Mouse (Mus musculus) MEL (cell line): Measurements from ENCODE around the gene Tldc1. TPM values are rescaled to one million over a fixed set of nuclear protein-coding genes. Genes with fewer than 3 reads are reported as not detected.

Source experiments
- DNase-seq: peaks from one replicate; pipeline ENCODE4 v3.0.0; 2011; ENCODE audit warnings: low read depth, low spot score
- H3K27ac ChIP-seq: 2 replicates; pipeline ENCODE4 v1.5.1; 2012; ENCODE audit warnings: low read depth, mild to moderate bottlenecking, control low read depth, low read length, moderate library complexity; ENCODE audit not compliant: control insufficient read depth
- H3K27me3 ChIP-seq, 2 experiments: fragments of 150-350 bp in 1 of 2; sonication (generic) in 1 of 2; 2 replicates each; pipeline ENCODE4 v1.6.1; 2012; ENCODE audit warnings: low read length in 2 of 2, mild to moderate bottlenecking in 2 of 2, improper control_type of control experiment in 1 of 2, moderate library complexity in 1 of 2; ENCODE audit not compliant: insufficient read depth in 2 of 2, control insufficient read depth in 1 of 2
- H3K36me3 ChIP-seq, 2 experiments: 2 replicates each; pipeline ENCODE4 v1.6.1; 2012 to 2014; ENCODE audit warnings: low read length in 2 of 2, improper control_type of control experiment in 1 of 2, inconsistent platforms in 1 of 2, mild to moderate bottlenecking in 1 of 2; ENCODE audit not compliant: insufficient read depth in 2 of 2, control insufficient read depth in 1 of 2
- H3K4me1 ChIP-seq, 2 experiments: fragments of 150-350 bp in 1 of 2; sonication (generic) in 1 of 2; 2 replicates each; pipeline ENCODE4 v1.6.1; 2012; ENCODE audit warnings: low read length in 2 of 2, improper control_type of control experiment in 1 of 2, mild to moderate bottlenecking in 1 of 2; ENCODE audit not compliant: insufficient read depth in 2 of 2, control insufficient read depth in 1 of 2
- H3K4me3 ChIP-seq, 2 experiments: fragments of 150-350 bp in 1 of 2; sonication (generic) in 1 of 2; 2 replicates each; pipeline ENCODE4 v1.5.1; 2012; ENCODE audit warnings: low read depth in 2 of 2, low read length in 2 of 2, mild to moderate bottlenecking in 2 of 2, moderate library complexity in 2 of 2, control low read depth in 1 of 2, improper control_type of control experiment in 1 of 2; ENCODE audit not compliant: control insufficient read depth in 1 of 2, insufficient read depth in 1 of 2
- H3K79me2 ChIP-seq: 2 replicates; pipeline ENCODE4 v1.6.1; 2012; ENCODE audit warnings: mild to moderate bottlenecking, low read length, moderate library complexity; ENCODE audit not compliant: control insufficient read depth, poor library complexity, insufficient read depth
- H3K9ac ChIP-seq: 2 replicates; pipeline ENCODE4 v1.6.1; 2012; ENCODE audit warnings: low read depth, mild to moderate bottlenecking, control low read depth, low read length, moderate library complexity; ENCODE audit not compliant: control insufficient read depth, poor library complexity, severe bottlenecking
- H3K9me3 ChIP-seq: fragments of 150-350 bp; sonication (generic); replicated peaks from 2 replicates; pipeline ENCODE4 v1.6.1; 2012; ENCODE audit warnings: mild to moderate bottlenecking, low read length, improper control_type of control experiment, moderate library complexity; ENCODE audit not compliant: insufficient read depth
- CHD1 ChIP-seq: IDR thresholded peaks from 2 replicates; pipeline ENCODE4 v1.6.1; 2012; ENCODE audit warnings: low read depth, mild to moderate bottlenecking, inconsistent platforms, low read length, improper control_type of control experiment
- CTCF ChIP-seq, 3 experiments: IDR thresholded peaks in 2 of 3; conservative IDR thresholded peaks in 1 of 3; 2 replicates each; pipeline ENCODE4 v1.5.1; 2011 to 2012; ENCODE audit warnings: low read length in 3 of 3, low read depth in 2 of 3, mild to moderate bottlenecking in 2 of 3, improper control_type of control experiment in 1 of 3, inconsistent platforms in 1 of 3, mixed read lengths in 1 of 3, moderate library complexity in 1 of 3; ENCODE audit not compliant: control insufficient read depth in 1 of 3, insufficient read depth in 1 of 3, poor library complexity in 1 of 3, severe bottlenecking in 1 of 3
- EP300 ChIP-seq, 2 experiments: IDR thresholded peaks; 2 replicates each; pipeline ENCODE4 v1.6.1; 2011; ENCODE audit warnings: improper control_type of control experiment in 2 of 2, low read length in 2 of 2, low read depth in 1 of 2, mild to moderate bottlenecking in 1 of 2
- ETS1 ChIP-seq: IDR thresholded peaks from 2 replicates; pipeline ENCODE4 v1.6.1; 2012; ENCODE audit warnings: low read depth, mild to moderate bottlenecking, inconsistent platforms, low read length, improper control_type of control experiment, moderate library complexity
- GATA1 ChIP-seq: IDR thresholded peaks from 2 replicates; pipeline ENCODE4 v1.6.1; 2011; ENCODE audit warnings: low read depth, low read length, improper control_type of control experiment
- HCFC1 ChIP-seq: IDR thresholded peaks from 2 replicates; pipeline ENCODE4 v1.6.1; 2012; ENCODE audit warnings: low read depth, mild to moderate bottlenecking, inconsistent platforms, low read length, improper control_type of control experiment, moderate library complexity
- JUND ChIP-seq: IDR thresholded peaks from 2 replicates; pipeline ENCODE4 v1.6.1; 2011; ENCODE audit warnings: low read depth, mild to moderate bottlenecking, improper control_type of control experiment, low read length
- MAFK ChIP-seq: IDR thresholded peaks from 2 replicates; pipeline ENCODE4 v1.6.1; 2011; ENCODE audit warnings: low read depth, mild to moderate bottlenecking, low read length, improper control_type of control experiment, borderline replicate concordance
- MAX ChIP-seq: IDR thresholded peaks from 2 replicates; pipeline ENCODE4 v1.6.1; 2011; ENCODE audit warnings: low read length, improper control_type of control experiment
- MAZ ChIP-seq: IDR thresholded peaks from 2 replicates; pipeline ENCODE4 v1.6.1; 2012; ENCODE audit warnings: low read depth, mild to moderate bottlenecking, inconsistent platforms, low read length, improper control_type of control experiment
- MEF2A ChIP-seq: IDR thresholded peaks from 2 replicates; pipeline ENCODE4 v1.6.1; 2014; ENCODE audit warnings: low read depth, mild to moderate bottlenecking, inconsistent platforms, low read length, improper control_type of control experiment; ENCODE audit not compliant: poor library complexity, insufficient replicate concordance, severe bottlenecking; ENCODE audit errors: extremely low read depth
- MYB ChIP-seq: IDR thresholded peaks from 2 replicates; pipeline ENCODE4 v1.6.1; 2011; ENCODE audit warnings: mild to moderate bottlenecking, low read depth, low read length, improper control_type of control experiment
- NRF1 ChIP-seq: IDR thresholded peaks from 2 replicates; pipeline ENCODE4 v1.6.1; 2014; ENCODE audit warnings: low read depth, mild to moderate bottlenecking, inconsistent platforms, low read length, improper control_type of control experiment, moderate library complexity; ENCODE audit not compliant: poor library complexity, insufficient read depth, severe bottlenecking
- POLR2AphosphoS2 ChIP-seq: IDR thresholded peaks from 2 replicates; pipeline ENCODE4 v1.6.1; 2011; ENCODE audit warnings: low read length, improper control_type of control experiment
- POLR2AphosphoS5 ChIP-seq: IDR thresholded peaks from 2 replicates; pipeline ENCODE4 v1.6.1; 2012; ENCODE audit warnings: low read depth, borderline replicate concordance, mild to moderate bottlenecking, inconsistent platforms, low read length, moderate library complexity, mixed read lengths
- RAD21 ChIP-seq: IDR thresholded peaks from 2 replicates; pipeline ENCODE4 v1.6.1; 2011; ENCODE audit warnings: mild to moderate bottlenecking, low read depth, low read length, improper control_type of control experiment
- RCOR1 ChIP-seq: IDR thresholded peaks from 2 replicates; pipeline ENCODE4 v1.6.1; 2012; ENCODE audit warnings: low read depth, mild to moderate bottlenecking, inconsistent platforms, low read length, improper control_type of control experiment
- SIN3A ChIP-seq: IDR thresholded peaks from 2 replicates; pipeline ENCODE4 v1.6.1; 2012; ENCODE audit warnings: low read length, improper control_type of control experiment, inconsistent platforms
- SMC3 ChIP-seq: IDR thresholded peaks from 2 replicates; pipeline ENCODE4 v1.6.1; 2011; ENCODE audit warnings: low read depth, low read length, improper control_type of control experiment
- TAL1 ChIP-seq: IDR thresholded peaks from 2 replicates; pipeline ENCODE4 v1.6.1; 2012; ENCODE audit warnings: mild to moderate bottlenecking, inconsistent platforms, low read length, moderate library complexity, mixed read lengths
- TBP ChIP-seq: IDR thresholded peaks from 2 replicates; pipeline ENCODE4 v1.8.0; 2011; ENCODE audit warnings: low read depth, low read length, improper control_type of control experiment
- TCF12 ChIP-seq: IDR thresholded peaks from 2 replicates; pipeline ENCODE4 v1.6.1; 2014; ENCODE audit warnings: low read depth, mild to moderate bottlenecking, inconsistent platforms, low read length, improper control_type of control experiment, moderate library complexity
- USF1 ChIP-seq: IDR thresholded peaks from 2 replicates; pipeline ENCODE4 v1.6.1; 2014; ENCODE audit warnings: low read depth, mild to moderate bottlenecking, inconsistent platforms, low read length, improper control_type of control experiment, moderate library complexity
- USF2 ChIP-seq, 2 experiments: IDR thresholded peaks; 2 replicates each; pipeline ENCODE4 v1.6.1; 2011 to 2012; ENCODE audit warnings: improper control_type of control experiment in 2 of 2, low read length in 2 of 2, borderline replicate concordance in 1 of 2, inconsistent platforms in 1 of 2, low read depth in 1 of 2, mild to moderate bottlenecking in 1 of 2; ENCODE audit not compliant: insufficient read depth in 1 of 2
- ZC3H11A ChIP-seq: IDR thresholded peaks from 2 replicates; pipeline ENCODE4 v1.6.1; 2012; ENCODE audit warnings: low read depth, mild to moderate bottlenecking, inconsistent platforms, low read length, improper control_type of control experiment
- ZKSCAN1 ChIP-seq: IDR thresholded peaks from 2 replicates; pipeline ENCODE4 v1.6.1; 2012; ENCODE audit warnings: low read depth, mild to moderate bottlenecking, inconsistent platforms, low read length, improper control_type of control experiment, moderate library complexity
- ZMIZ1 ChIP-seq: IDR thresholded peaks from 2 replicates; pipeline ENCODE4 v1.6.1; 2012; ENCODE audit warnings: low read depth, mild to moderate bottlenecking, inconsistent platforms, low read length, improper control_type of control experiment, moderate library complexity
- ZNF384 ChIP-seq: IDR thresholded peaks from 2 replicates; pipeline ENCODE4 v1.6.1; 2012; ENCODE audit warnings: low read depth, mild to moderate bottlenecking, inconsistent platforms, low read length, improper control_type of control experiment
- polyA plus RNA-seq, 2 experiments: library from polyadenylated mRNA; stranded (reverse) in 1 of 2; unstranded in 1 of 2; fragments of >175 nt in 1 of 2; fragments of >200 nt in 1 of 2; gene quantifications; 2 replicates each; pipeline versions ENCODE4 v1.2.1 to v1.2.4; 2012; ENCODE audit warnings: low replicate concordance in 2 of 2, low read depth in 1 of 2; ENCODE audit not compliant: insufficient read length in 2 of 2, insufficient read depth in 1 of 2, missing spikeins in 1 of 2
- total RNA-seq: library from RNA; depleted of rRNA; stranded (reverse); fragments of 300-350 nt; gene quantifications from 2 replicates; pipeline ENCODE4 v1.2.3, GENCODE M21; 2012

The Tldc1 gene
- total and polyA plus RNA-seq, 3 experiments, result 16.1 to 16.4 TPM; not detected in 1

GRCm38 (mm10) chr8:119780402-119781049 lies 2.3 kb upstream of the Tldc1 start:
- H3K79me2 ChIP-seq, result peaks cover 4% of the 10 kb centered on the region; the same call in 1 of the 2 replicates
- H3K4me3 ChIP-seq, result no peak overlapping the region
- no peak overlapping the region for H3K9ac ChIP-seq
- TF ChIP-seq MAZ (no peak), MYB (no peak), ZC3H11A (no peak), TBP (no peak), POLR2AphosphoS2 (no peak), POLR2AphosphoS5 (no peak), EP300 (IDR thresholded peaks at IDR 0.05; ENCODE audit: low read depth in 1 of 2, low read length in 2 of 2) (no peak), MAX (no peak), MEF2A (no peak), USF1 (no peak)
- no peak for DNase-seq
- no peak overlapping the region for H3K27ac ChIP-seq
- H3K27me3 ChIP-seq, result no peaks in the 10 kb centered on the region
- peaks cover 0 to 10% of the 10 kb centered on the region in 2 experiments; a peak in 2 of 4 replicates for H3K36me3 ChIP-seq
- no peaks in the 10 kb centered on the region for H3K9me3 ChIP-seq
- peaks cover 8 to 25% of the 10 kb centered on the region in 2 experiments for H3K4me1 ChIP-seq

- Histone ChIP-seq H3K9me3 (no peaks in the 10 kb centered on the region), H3K4me1 (peaks cover 8 to 22% of the 10 kb centered on the region in 2 experiments), H3K9ac (no peak overlapping the region), H3K27me3 (no peaks in the 10 kb centered on the region), H3K36me3 (peaks cover 0 to 10% of the 10 kb centered on the region in 2 experiments; a peak in 2 of 4 replicates), H3K27ac (no peak overlapping the region), H3K79me2 (peaks cover 4% of the 10 kb centered on the region; the same call in 1 of the 2 replicates), H3K4me3 (peak overlapping the region; percentile 32 to 63; a peak in 3 of 4 replicates)
- peak; percentile 93 for DNase-seq
- peak; percentile 90 for TF ChIP-seq USF1
- TF ChIP-seq CHD1, result no peak
- 0 out of 2 replicates have a peak, but pooled peaks have one; percentile 7 for TF ChIP-seq ZNF384
- TF ChIP-seq RAD21, result peak; percentile 96
- no peak for TF ChIP-seq TAL1
- no peak for TF ChIP-seq RCOR1
- no peak; the same call in 1 of the 2 replicates for TF ChIP-seq HCFC1
- peak; percentile 39; the same call in 1 of the 2 replicates for TF ChIP-seq TBP
- no peak for TF ChIP-seq POLR2AphosphoS5
- no peak for TF ChIP-seq NRF1
- peak; percentile 97 for TF ChIP-seq ZC3H11A
- TF ChIP-seq MAFK, result no peak
- TF ChIP-seq SMC3, result peak; percentile 99
- peak; percentile 84 for TF ChIP-seq SIN3A
- TF ChIP-seq GATA1, result no peak
- TF ChIP-seq CTCF (IDR thresholded peaks at IDR 0.05 in 2 of 3, conservative IDR thresholded peaks at IDR 0.05 in 1 of 3; ENCODE audit: control insufficient read depth in 1 of 3, insufficient read depth in 1 of 3, low read depth in 2 of 3, low read length in 3 of 3, poor library complexity in 1 of 3, severe bottlenecking in 1 of 3), result peak; percentile 92 to 99 (median 97); a peak in 5 of 6 replicates
- TF ChIP-seq USF2 (IDR thresholded peaks at IDR 0.05; ENCODE audit: borderline replicate concordance in 1 of 2, insufficient read depth in 1 of 2, low read depth in 1 of 2, low read length in 2 of 2), result peak in 1 of 2 experiments; percentile 51; a peak in 2 of 4 replicates
- no peak for TF ChIP-seq ZKSCAN1
- TF ChIP-seq TCF12, result no peak
- TF ChIP-seq ETS1, result no peak
- no peak for TF ChIP-seq ZMIZ1
- peak; percentile 61; the same call in 1 of the 2 replicates for TF ChIP-seq JUND
- TF ChIP-seq MAZ, result no peak
Observed at GRCm38 (mm10) chr8:119779013-119779737, 959 bp upstream of the Tldc1 start.
